Mouse (Mus musculus) neutrophil, adult 83 days (primary cell): Measurements from ENCODE around the gene Svs5. TPM values are rescaled to one million over a fixed set of nuclear protein-coding genes. Genes with fewer than 3 reads are reported as not detected.

Source experiments
- total RNA-seq, 2 experiments: library from RNA; stranded (reverse); gene quantifications; one replicate each; pipeline ENCODE4 v1.2.4; 2023

The Svs5 gene
- not detected for total RNA-seq

GRCm38 (mm10) chr2:164332440-164332839 is at the start of gene Svs5:
Svs5 (plus strand) TSS chr2:164332740.

GRCm38 (mm10) chr2:164288968-164289367 is 43.6 kb upstream of the Svs5 start, which contains the start of gene Svs3a:
Svs3a (plus strand) TSS chr2:164289268.

GRCm38 (mm10) chr2:164316451-164316850 is 16.1 kb upstream of the Svs5 start, which contains the start of gene Svs6:
Svs6 (plus strand) TSS chr2:164316751.

Other genes starting within 250 kb of the Svs5 start
- not detected for gene Kcns1, start 161.6 kb upstream of the Svs5 start, total RNA-seq
- not detected for gene Wfdc5, start 150.0 kb upstream of the Svs5 start, total RNA-seq
- not detected for gene Wfdc12, start 142.1 kb upstream of the Svs5 start, total RNA-seq
- not detected for gene Wfdc15a, start 132.6 kb upstream of the Svs5 start, total RNA-seq
- not detected for gene Wfdc15b, start 111.1 kb upstream of the Svs5 start, total RNA-seq
- gene Svs2, start 94.3 kb upstream of the Svs5 start, total RNA-seq = not detected
- not detected for gene Svs3b, start 76.1 kb upstream of the Svs5 start, total RNA-seq
- not detected for gene Svs4, start 54.3 kb upstream of the Svs5 start, total RNA-seq
- not detected for gene Svs3a, start 43.5 kb upstream of the Svs5 start, total RNA-seq
- gene Svs6, start 16.0 kb upstream of the Svs5 start, total RNA-seq = not detected
- 100 to 1,000 TPM; 492 to 509 TPM for gene Slpi, start 56.4 kb downstream of the Svs5 start, total RNA-seq
- not detected for gene Rbpjl, start 70.4 kb downstream of the Svs5 start, total RNA-seq
- gene Matn4, start 72.4 kb downstream of the Svs5 start, total RNA-seq = not detected
- gene Sdc4, start 111.1 kb downstream of the Svs5 start, total RNA-seq = 1 to 10 TPM; 1.3 to 1.4 TPM
- 10 to 100 TPM; 26.3 to 27.8 TPM for gene Sys1, start 124.2 kb downstream of the Svs5 start, total RNA-seq
- gene Gm20458, start 128.2 kb downstream of the Svs5 start, total RNA-seq = 1 to 10 TPM in 1 of 2 experiments, not detected in 1; 1.7 TPM
- gene Trp53tg5, start 141.0 kb downstream of the Svs5 start, total RNA-seq = not detected
- gene Dbndd2, start 153.4 kb downstream of the Svs5 start, total RNA-seq = 1 to 10 TPM; 2.1 to 2.7 TPM
- gene Pigt, start 164.8 kb downstream of the Svs5 start, total RNA-seq = 10 to 100 TPM; 51.9 to 55.3 TPM
- not detected for gene Wfdc2, start 229.7 kb downstream of the Svs5 start, total RNA-seq
- not detected for gene Spint3, start 240.7 kb downstream of the Svs5 start, total RNA-seq